7 mouse cellular contexts compared by ENCODE assay signal in genomic region chr4:154825662-154826061, GRCm38 (mm10). TPM values are rescaled to one million over a fixed set of nuclear protein-coding genes. Genes with fewer than 3 reads are reported as not detected.
DNase-seq lines count a peak whose midpoint lies in the region; ATAC-seq and TF ChIP-seq lines count a peak whose summit lies in the region.

No protein-coding gene starts in this region.

- no peaks in the 10 kb centered on the region for H3K4me1 ChIP-seq in G1E (ENCODE audit: insufficient read depth, low read depth, low read length)
- H3K4me1 ChIP-seq in embryonic facial prominence, embryonic 10.5 days = peaks cover 34% of the 10 kb centered on the region
- H3K4me1 ChIP-seq in heart, embryonic 15.5 days (replicated peaks) = peaks cover 10% of the 10 kb centered on the region
- no peaks in the 10 kb centered on the region for H3K4me1 ChIP-seq in kidney, postnatal 0 days (replicated peaks; ENCODE audit: insufficient read depth, low read length)
- no peaks in the 10 kb centered on the region for H3K4me1 ChIP-seq in neural tube, embryonic 14.5 days (ENCODE audit: control insufficient read depth, insufficient read depth, low read length)

- H3K27ac ChIP-seq in embryonic facial prominence, embryonic 10.5 days (replicated peaks) = peak overlapping the region; percentile 44; the same call in 1 of the 2 replicates
- no peak overlapping the region for H3K27ac ChIP-seq in heart, embryonic 15.5 days
- H3K27ac ChIP-seq in kidney, postnatal 0 days = no peak overlapping the region
- H3K27ac ChIP-seq in neural tube, embryonic 14.5 days (ENCODE audit: low read depth, low read length) = no peak overlapping the region

- peak; percentile 52; the same call in 1 of the 2 replicates for TF ChIP-seq CTCF in G1E (IDR thresholded peaks at IDR 0.05; ENCODE audit: low read depth, low read length)
- peak; percentile 94 for TF ChIP-seq CTCF in kidney, postnatal 0 days (IDR thresholded peaks at IDR 0.05; ENCODE audit: low read depth)

- no peak overlapping the region for H3K4me3 ChIP-seq in G1E (ENCODE audit: low read depth, low read length)
- H3K4me3 ChIP-seq in embryonic facial prominence, embryonic 10.5 days = no peak overlapping the region
- H3K4me3 ChIP-seq in heart, embryonic 15.5 days = no peak overlapping the region
- no peak overlapping the region for H3K4me3 ChIP-seq in kidney, postnatal 0 days (replicated peaks; ENCODE audit: low read depth, low read length)
- H3K4me3 ChIP-seq in neural tube, embryonic 14.5 days (ENCODE audit: low read depth, low read length) = no peak overlapping the region

- H3K9me3 ChIP-seq in G1E (replicated peaks) = no peaks in the 10 kb centered on the region
- no peaks in the 10 kb centered on the region for H3K9me3 ChIP-seq in embryonic facial prominence, embryonic 10.5 days
- no peaks in the 10 kb centered on the region for H3K9me3 ChIP-seq in heart, embryonic 15.5 days (replicated peaks)
- H3K9me3 ChIP-seq in kidney, postnatal 0 days (replicated peaks; ENCODE audit: low read length) = no peaks in the 10 kb centered on the region
- H3K9me3 ChIP-seq in neural tube, embryonic 14.5 days (ENCODE audit: control insufficient read depth, low read length) = no peaks in the 10 kb centered on the region

- 32% methylated on average over 6 of the region's 6 CpGs for WGBS in embryonic facial prominence, embryonic 10.5 days
- 32% methylated on average over 6 of the region's 6 CpGs for WGBS in heart, embryonic 15.5 days
- WGBS in kidney, postnatal 0 days = 32% methylated on average over 6 of the region's 6 CpGs
- WGBS in neural tube, embryonic 14.5 days = 33% methylated on average over 6 of the region's 6 CpGs

- no peak overlapping the region for H3K4me2 ChIP-seq in heart, embryonic 15.5 days
- H3K4me2 ChIP-seq in kidney, postnatal 0 days (ENCODE audit: low read length) = no peak overlapping the region
- H3K4me2 ChIP-seq in neural tube, embryonic 14.5 days (ENCODE audit: low read depth, low read length) = no peak overlapping the region

- no peak overlapping the region for H3K9ac ChIP-seq in heart, embryonic 15.5 days
- no peak overlapping the region for H3K9ac ChIP-seq in kidney, postnatal 0 days (ENCODE audit: low read depth, low read length)
- no peak overlapping the region for H3K9ac ChIP-seq in neural tube, embryonic 14.5 days (replicated peaks; ENCODE audit: low read depth, low read length)

- H3K27me3 ChIP-seq in G1E (ENCODE audit: insufficient read depth, low read length) = no peaks in the 10 kb centered on the region
- H3K27me3 ChIP-seq in embryonic facial prominence, embryonic 10.5 days (replicated peaks; ENCODE audit: low read depth, poor library complexity, severe bottlenecking) = peaks cover 25% of the 10 kb centered on the region
- peaks cover 11% of the 10 kb centered on the region; the same call in 1 of the 2 replicates for H3K27me3 ChIP-seq in heart, embryonic 15.5 days
- H3K27me3 ChIP-seq in kidney, postnatal 0 days (ENCODE audit: insufficient read depth, low read length) = no peaks in the 10 kb centered on the region
- H3K27me3 ChIP-seq in neural tube, embryonic 14.5 days (ENCODE audit: control insufficient read depth, insufficient read depth, low read length) = peaks cover 2% of the 10 kb centered on the region; the same call in 1 of the 2 replicates

- peak; percentile 30 for DNase-seq in G1E (ENCODE audit: low spot score)
- peak; percentile 66 for DNase-seq in adrenal gland, postnatal 14 days
- peak; percentile 83 for DNase-seq in embryonic facial prominence, embryonic 10.5 days (ENCODE audit: low spot score)
- peak; percentile 78 for DNase-seq in kidney, postnatal 0 days (ENCODE audit: low spot score)
- peak; percentile 32 to 60 for DNase-seq in lung, adult 18-20 months

- H3K36me3 ChIP-seq in G1E (replicated peaks) = no peaks in the 10 kb centered on the region
- H3K36me3 ChIP-seq in embryonic facial prominence, embryonic 10.5 days (replicated peaks) = no peaks in the 10 kb centered on the region
- no peaks in the 10 kb centered on the region for H3K36me3 ChIP-seq in heart, embryonic 15.5 days
- H3K36me3 ChIP-seq in kidney, postnatal 0 days (ENCODE audit: insufficient read depth, low read length) = no peaks in the 10 kb centered on the region
- H3K36me3 ChIP-seq in neural tube, embryonic 14.5 days (ENCODE audit: control insufficient read depth, insufficient read depth, low read length) = no peaks in the 10 kb centered on the region

- ATAC-seq in G1E (ENCODE audit: extremely low read depth, insufficient number of reproducible peaks, low FRiP score, poor library complexity, severe bottlenecking) = peak; percentile 49; the same call in 1 of the 2 replicates
- ATAC-seq in heart, embryonic 15.5 days (replicated peaks; ENCODE audit: insufficient number of reproducible peaks, insufficient read depth, low FRiP score, low read depth) = peak; percentile 28; the same call in 1 of the 2 replicates
- peak; percentile 36; the same call in 1 of the 2 replicates for ATAC-seq in kidney, postnatal 0 days (replicated peaks; ENCODE audit: low FRiP score, low read depth)
- peak; percentile 41; the same call in 1 of the 2 replicates for ATAC-seq in neural tube, embryonic 14.5 days (ENCODE audit: low read depth)

RNA-seq across cellular contexts. Expression of gene Ttc34, which starts 11.6 kb away (rescaled TPM):
- total RNA-seq in G1E (2014; fragmentation: Nextera tagmentation) (not detected in 2 replicates), G1E (2017) (0.05 TPM in 1 of 2 replicates, not detected in the other)
- polyA plus RNA-seq in G1E (2012) = not detected in 2 replicates
- 0.15 and 0.19 TPM in 2 replicates for total RNA-seq in adrenal gland, postnatal 14 days (2021)
- polyA plus RNA-seq in embryonic facial prominence, embryonic 10.5 days (2016; fragmentation: Nextera tagmentation; extraction: Ambion mirVana) = 0.25 and 0.45 TPM in 2 replicates
- 0.06 and 0.14 TPM in 2 replicates for polyA plus RNA-seq in heart, embryonic 15.5 days (2015; fragmentation: Nextera tagmentation; extraction: Ambion mirVana)
- 0.30 and 0.34 TPM in 2 replicates for polyA plus RNA-seq in kidney, postnatal 0 days (2015; fragmentation: Nextera tagmentation; extraction: Ambion mirVana)
- 1.1 and 1.3 TPM in 2 replicates for polyA plus RNA-seq in neural tube, embryonic 14.5 days (2014; fragmentation: Nextera tagmentation; extraction: Ambion mirVana)

RNA-seq across cellular contexts. Expression of gene Mmel1, which starts 43.7 kb away (rescaled TPM):
- not detected in 2 replicates for total RNA-seq in G1E (2014; fragmentation: Nextera tagmentation)
- 0.22 TPM in 1 of 2 replicates, not detected in the other for total RNA-seq in G1E (2017)
- polyA plus RNA-seq in G1E (2012) = 0.03 and 0.06 TPM in 2 replicates
- 0.68 and 1.6 TPM in 2 replicates for total RNA-seq in adrenal gland, postnatal 14 days (2021)
- polyA plus RNA-seq in embryonic facial prominence, embryonic 10.5 days (2016; fragmentation: Nextera tagmentation; extraction: Ambion mirVana) = 0.34 and 0.41 TPM in 2 replicates
- 0.58 and 0.60 TPM in 2 replicates for polyA plus RNA-seq in heart, embryonic 15.5 days (2015; fragmentation: Nextera tagmentation; extraction: Ambion mirVana)
- polyA plus RNA-seq in kidney, postnatal 0 days (2015; fragmentation: Nextera tagmentation; extraction: Ambion mirVana) = not detected in 2 replicates
- 0.40 and 0.50 TPM in 2 replicates for polyA plus RNA-seq in neural tube, embryonic 14.5 days (2014; fragmentation: Nextera tagmentation; extraction: Ambion mirVana)

Comparison
In these comparisons a context has a peak if more than half of its experiments do, and no peak if none do; other contexts are left out.
1. DNase-seq: peak in every context shown above with its lines; median percentile 83 in embryonic facial prominence, embryonic 10.5 days; 78 in kidney, postnatal 0 days; 66 in adrenal gland, postnatal 14 days; 46 in lung, adult 18-20 months; 30 in G1E.